ENCODE assay signal across 9 mouse cellular contexts in genomic region chr10:122225679-122226078, GRCm38 (mm10).
"Had no signal": no experiment of that assay in that cellular context is flagged by ENCODE, and none has a peak within 500 bp of the region (broad histone marks: within the 10 kb centered on the region; RNA-seq: fewer than 3 reads in every experiment).

No protein-coding gene starts in this region.

- DNase-seq: lung, adult 18-20 months; lung, embryonic 14.5 days; lung, postnatal 10 days; lung, postnatal 4 days; midbrain, embryonic 14.5 days; right cerebral cortex, postnatal 14 days; thymus, adult 2 months; thymus, postnatal 25 days; thymus, postnatal 4 days had no signal
